28 mouse cellular contexts compared by ENCODE assay signal in the genomic region with DNA sequence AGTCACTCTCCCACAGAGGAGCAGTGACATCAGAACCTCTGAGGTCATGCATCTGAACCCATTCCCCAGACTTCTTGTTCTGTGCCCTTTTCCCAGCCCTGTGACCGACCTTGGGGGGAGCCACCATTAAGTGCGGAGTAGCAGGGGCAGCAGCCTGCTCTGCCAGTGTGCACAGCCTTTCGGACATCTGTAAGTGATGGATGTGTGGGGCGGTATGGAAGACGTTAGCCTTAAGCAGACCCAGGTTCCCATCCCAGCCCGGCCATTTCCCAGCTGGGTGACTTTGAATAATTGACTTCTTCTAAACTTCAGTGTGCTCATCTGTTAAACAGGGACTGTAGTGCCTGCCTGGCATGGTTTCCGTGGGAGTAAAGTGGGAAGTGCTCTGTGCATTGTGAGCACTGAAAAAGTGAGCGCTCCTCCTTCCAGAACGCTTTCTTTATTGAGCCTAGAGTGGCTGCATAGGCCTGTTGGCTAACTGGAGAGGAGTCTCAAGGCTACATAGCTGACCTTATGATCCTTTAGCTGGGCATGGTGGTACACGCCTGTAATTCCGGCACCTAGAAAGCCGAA. TPM values are rescaled to one million over a fixed set of nuclear protein-coding genes. Genes with fewer than 3 reads are reported as not detected.
DNase-seq lines count a peak whose midpoint lies in the region; ATAC-seq and TF ChIP-seq lines count a peak whose summit lies in the region.
"Had no signal": no experiment of that assay in that cellular context is flagged by ENCODE, and none has a peak within 500 bp of the region (broad histone marks: within the 10 kb centered on the region; RNA-seq: fewer than 3 reads in every experiment).

No protein-coding gene starts in this region.

- H3K4me2 ChIP-seq in embryonic facial prominence, embryonic 15.5 days (replicated peaks) = no peak overlapping the region
- H3K4me2 ChIP-seq: heart, embryonic 12.5 days; hindbrain, embryonic 13.5 days; kidney, embryonic 15.5 days; limb, embryonic 12.5 days; liver, embryonic 11.5 days had no signal

- no peak overlapping the region for H3K27ac ChIP-seq in embryonic facial prominence, embryonic 15.5 days (replicated peaks)
- no peak overlapping the region for H3K27ac ChIP-seq in thymus, adult 2 months (ENCODE audit: control insufficient read depth, insufficient read depth, low read length)
- H3K27ac ChIP-seq: forebrain, embryonic 10.5 days; hindbrain, embryonic 13.5 days; kidney, embryonic 15.5 days; left cerebral cortex, adult 2 months; limb, embryonic 12.5 days; macrophage; midbrain, embryonic 10.5 days; stomach, postnatal 0 days had no signal

- H3K27me3 ChIP-seq in embryonic facial prominence, embryonic 15.5 days = no peaks in the 10 kb centered on the region
- H3K27me3 ChIP-seq in thymus, adult 2 months (ENCODE audit: control insufficient read depth, insufficient read depth, low read length) = no peaks in the 10 kb centered on the region
- H3K27me3 ChIP-seq: hindbrain, embryonic 13.5 days; kidney, embryonic 15.5 days; limb, embryonic 12.5 days had no signal

- no peak overlapping the region for H3K4me3 ChIP-seq in embryonic facial prominence, embryonic 15.5 days (replicated peaks)
- no peak overlapping the region for H3K4me3 ChIP-seq in thymus, adult 2 months (ENCODE audit: control insufficient read depth, insufficient read depth, low read length)
- H3K4me3 ChIP-seq: forebrain, embryonic 10.5 days; heart, embryonic 12.5 days; hindbrain, embryonic 13.5 days; kidney, embryonic 15.5 days; left cerebral cortex, adult 2 months; limb, embryonic 12.5 days; midbrain, embryonic 10.5 days had no signal

- H3K36me3 ChIP-seq in embryonic facial prominence, embryonic 15.5 days = no peaks in the 10 kb centered on the region
- no peaks in the 10 kb centered on the region for H3K36me3 ChIP-seq in thymus, adult 2 months (ENCODE audit: control insufficient read depth, insufficient read depth, low read length)
- H3K36me3 ChIP-seq: forebrain, embryonic 10.5 days; heart, embryonic 12.5 days; hindbrain, embryonic 13.5 days; kidney, embryonic 15.5 days; limb, embryonic 12.5 days; midbrain, embryonic 10.5 days had no signal

- H3K9ac ChIP-seq in embryonic facial prominence, embryonic 15.5 days = no peak overlapping the region
- H3K9ac ChIP-seq: heart, embryonic 12.5 days; hindbrain, embryonic 13.5 days; kidney, embryonic 15.5 days; limb, embryonic 12.5 days; liver, postnatal 0 days had no signal

- DNase-seq in frontal cortex, postnatal 36 days (ENCODE audit: low spot score in 2 of 2) = peak; percentile 26 to 41
- no peak for DNase-seq in frontal cortex, postnatal 10 days (ENCODE audit: low spot score in 2 of 2)
- peak; percentile 25 for DNase-seq in right cerebral cortex, adult 18-20 months
- no peak for DNase-seq in right cerebral cortex, postnatal 14 days
- peak; percentile 18 for DNase-seq in telencephalon, adult 2 months (ENCODE audit: low read depth, low spot score)
- no peak for DNase-seq in thymus, adult 2 months
- DNase-seq in urinary bladder, adult 18-20 months (ENCODE audit: low spot score in 2 of 2) = no peak
- DNase-seq: adrenal gland, postnatal 25 days; cerebellum, postnatal 10 days; gastrocnemius, postnatal 14 days; heart, adult 11 months; heart, postnatal 10 days; kidney, adult 11 months; kidney, postnatal 4 days; liver, postnatal 0 days had no signal

- no peak for TF ChIP-seq CTCF in thymus, adult 2 months (IDR thresholded peaks at IDR 0.05; ENCODE audit: borderline replicate concordance, control insufficient read depth, extremely low read depth, insufficient read depth, low read length, poor library complexity)

- H3K9me3 ChIP-seq in embryonic facial prominence, embryonic 15.5 days (replicated peaks) = no peaks in the 10 kb centered on the region
- H3K9me3 ChIP-seq: forebrain, embryonic 10.5 days; heart, embryonic 12.5 days; hindbrain, embryonic 13.5 days; kidney, embryonic 15.5 days; limb, embryonic 12.5 days; midbrain, embryonic 10.5 days had no signal

- ATAC-seq in embryonic facial prominence, embryonic 15.5 days (ENCODE audit: insufficient number of reproducible peaks, low FRiP score, low TSS enrichment, low read depth) = peak; percentile 29; the same call in 1 of the 2 replicates
- ATAC-seq: liver, postnatal 0 days; lung, postnatal 0 days had no signal

- WGBS in embryonic facial prominence, embryonic 15.5 days = 58% methylated on average over 12 of the region's 12 CpGs
- 91% methylated on average over 12 of the region's 12 CpGs for WGBS in thymus, adult 2 months

- TF ChIP-seq POLR2A in thymus, adult 2 months (IDR thresholded peaks at IDR 0.05; ENCODE audit: control insufficient read depth, extremely low read depth, insufficient read depth, low read length, poor library complexity) = no peak

- H3K4me1 ChIP-seq in embryonic facial prominence, embryonic 15.5 days = peaks cover 26% of the 10 kb centered on the region
- no peaks in the 10 kb centered on the region for H3K4me1 ChIP-seq in thymus, adult 2 months (replicated peaks; ENCODE audit: control insufficient read depth, insufficient read depth, low read length)
- H3K4me1 ChIP-seq: heart, embryonic 12.5 days; hindbrain, embryonic 13.5 days; kidney, embryonic 15.5 days had no signal

RNA-seq across cellular contexts. Expression of a gene that starts 14.3 kb away (rescaled TPM):
- polyA plus RNA-seq in embryonic facial prominence, embryonic 15.5 days (2015; fragmentation: Nextera tagmentation; extraction: Ambion mirVana) = 26.2 and 28.8 TPM in 2 replicates
- 0.80 and 1.2 TPM in 2 replicates for polyA plus RNA-seq in thymus, adult 2 months (2012; rRNA removed)

RNA-seq across cellular contexts. Expression of a gene that starts 41.2 kb away (rescaled TPM):
- 0.32 and 0.46 TPM in 2 replicates for polyA plus RNA-seq in embryonic facial prominence, embryonic 15.5 days (2015; fragmentation: Nextera tagmentation; extraction: Ambion mirVana)
- 0.15 and 0.26 TPM in 2 replicates for polyA plus RNA-seq in thymus, adult 2 months (2012; rRNA removed)
- polyA plus RNA-seq: cortical plate, adult 2 months; macrophage had no signal

RNA-seq across cellular contexts. Expression of a gene that starts 42.5 kb away (rescaled TPM):
- 108 and 111 TPM in 2 replicates for polyA plus RNA-seq in embryonic facial prominence, embryonic 15.5 days (2015; fragmentation: Nextera tagmentation; extraction: Ambion mirVana)
- 62.9 and 68.2 TPM in 2 replicates for polyA plus RNA-seq in thymus, adult 2 months (2012; rRNA removed)

Comparison
In these comparisons a context has a peak if more than half of its experiments do, and no peak if none do; other contexts are left out.
1. DNase-seq: peak in frontal cortex, postnatal 36 days (2 of 2), right cerebral cortex, adult 18-20 months (single experiment) and telencephalon, adult 2 months (single experiment); none in frontal cortex, postnatal 10 days (0 of 2), right cerebral cortex, postnatal 14 days (single experiment), thymus, adult 2 months (single experiment) and urinary bladder, adult 18-20 months (0 of 2).
2. RNA of a gene that starts 14.3 kb away (polyA plus RNA-seq): 26.2 to 28.8 TPM in embryonic facial prominence, embryonic 15.5 days; 0.80 to 1.2 TPM in thymus, adult 2 months; every median in the first group is over 10 times any median in the second.